Comparison of ENCODE assay signal across 8 mouse cellular contexts in the genomic region with DNA sequence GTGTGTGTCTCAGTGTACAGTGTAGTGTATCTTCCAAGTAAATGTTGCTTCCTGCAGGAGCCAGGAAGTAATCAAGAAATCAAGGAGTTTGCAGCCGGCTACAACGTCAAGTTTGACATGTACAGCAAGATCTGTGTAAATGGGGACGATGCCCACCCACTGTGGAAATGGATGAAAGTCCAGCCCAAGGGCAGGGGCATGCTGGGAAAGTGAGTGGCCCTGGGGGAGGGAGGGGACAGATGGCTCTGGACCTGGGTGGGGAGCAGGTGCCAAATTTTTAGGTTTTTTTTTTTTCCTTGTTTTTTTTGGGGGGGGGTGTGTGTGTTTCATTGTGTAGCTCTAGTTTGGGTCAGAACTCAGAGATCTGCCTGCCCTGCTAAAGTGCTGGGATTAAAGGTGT. TPM values are rescaled to one million over a fixed set of nuclear protein-coding genes. Genes with fewer than 3 reads are reported as not detected.
DNase-seq lines count a peak whose midpoint lies in the region; ATAC-seq and TF ChIP-seq lines count a peak whose summit lies in the region.
"Not testable (repeated sequence)": the region's sequence is repeated elsewhere in the genome, so short reads cannot be mapped to it uniquely, and the experiment has no call there.

No protein-coding gene starts in this region.

- TF ChIP-seq CTCF in ES-Bruce4 (IDR thresholded peaks at IDR 0.05; ENCODE audit: low read depth, low read length); cortical plate, adult 2 months (IDR thresholded peaks at IDR 0.05; ENCODE audit: extremely low read depth, insufficient read depth, low read length); spleen, adult 2 months (IDR thresholded peaks at IDR 0.05; ENCODE audit: extremely low read depth, insufficient read depth, insufficient read length, insufficient replicate concordance): not testable (repeated sequence)

- H3K9me3 ChIP-seq in ES-Bruce4 (replicated peaks; ENCODE audit: control insufficient read depth, insufficient read depth, low read length, poor library complexity, severe bottlenecking); forebrain, embryonic 15.5 days; hindbrain, embryonic 11.5 days (ENCODE audit: control insufficient read depth, low read length); kidney, embryonic 15.5 days (replicated peaks); liver, embryonic 13.5 days (replicated peaks); midbrain, embryonic 12.5 days: not testable (repeated sequence)

- TF ChIP-seq POLR2A in ES-Bruce4 (IDR thresholded peaks at IDR 0.05; ENCODE audit: insufficient read depth, low read length); cortical plate, adult 2 months (IDR thresholded peaks at IDR 0.05; ENCODE audit: extremely low read depth, insufficient read depth, low read length); spleen, adult 2 months (IDR thresholded peaks at IDR 0.05; ENCODE audit: low read depth, low read length): not testable (repeated sequence)

- peak overlapping the region; percentile 86 for H3K9ac ChIP-seq in ES-Bruce4 (ENCODE audit: low read depth, poor library complexity, severe bottlenecking)
- peak overlapping the region; percentile 84 for H3K9ac ChIP-seq in forebrain, embryonic 15.5 days (replicated peaks)
- H3K9ac ChIP-seq in hindbrain, embryonic 11.5 days (ENCODE audit: low read depth, low read length): not testable (repeated sequence)
- H3K9ac ChIP-seq in kidney, embryonic 15.5 days: peak overlapping the region; percentile 85
- H3K9ac ChIP-seq in liver, embryonic 13.5 days: peak overlapping the region; percentile 100
- peak overlapping the region; percentile 84; the same call in 1 of the 2 replicates for H3K9ac ChIP-seq in midbrain, embryonic 12.5 days (replicated peaks)

- peaks cover 20% of the 10 kb centered on the region for H3K36me3 ChIP-seq in ES-Bruce4 (ENCODE audit: control insufficient read depth, insufficient read depth, low read length, poor library complexity, severe bottlenecking)
- peaks cover 24% of the 10 kb centered on the region for H3K36me3 ChIP-seq in forebrain, embryonic 15.5 days
- H3K36me3 ChIP-seq in hindbrain, embryonic 11.5 days (ENCODE audit: control insufficient read depth, insufficient read depth, low read length): not testable (repeated sequence)
- H3K36me3 ChIP-seq in kidney, embryonic 15.5 days: peaks cover 46% of the 10 kb centered on the region
- H3K36me3 ChIP-seq in liver, embryonic 13.5 days: peaks cover 48% of the 10 kb centered on the region
- H3K36me3 ChIP-seq in midbrain, embryonic 12.5 days: peaks cover 43% of the 10 kb centered on the region
- H3K36me3 ChIP-seq in spleen, adult 2 months (ENCODE audit: control insufficient read depth, insufficient read depth, low read length): peaks cover 37% of the 10 kb centered on the region

- DNase-seq in hindbrain, embryonic 11.5 days (ENCODE audit: low spot score); liver, embryonic 13.5 days; spleen, adult 2 months (ENCODE audit: low read depth in 1 of 2, low spot score in 2 of 2): not testable (repeated sequence)

- not testable (repeated sequence) for ATAC-seq in forebrain, embryonic 15.5 days (replicated peaks); hindbrain, embryonic 11.5 days (ENCODE audit: low FRiP score); kidney, embryonic 15.5 days (replicated peaks; ENCODE audit: low FRiP score); liver, embryonic 13.5 days (ENCODE audit: low read depth); midbrain, embryonic 12.5 days (ENCODE audit: low FRiP score, low read depth)

- peak overlapping the region; percentile 93 for H3K4me3 ChIP-seq in ES-Bruce4 (ENCODE audit: low read depth, low read length)
- peak overlapping the region; percentile 75 for H3K4me3 ChIP-seq in cortical plate, adult 2 months (ENCODE audit: insufficient read depth, low read length)
- H3K4me3 ChIP-seq in forebrain, embryonic 15.5 days: peak overlapping the region; percentile 83
- H3K4me3 ChIP-seq in hindbrain, embryonic 11.5 days (ENCODE audit: low read depth, low read length): peak overlapping the region; percentile 89
- peak overlapping the region; percentile 73 for H3K4me3 ChIP-seq in kidney, embryonic 15.5 days (replicated peaks)
- H3K4me3 ChIP-seq in liver, embryonic 13.5 days (replicated peaks): peak overlapping the region; percentile 95
- peak overlapping the region; percentile 73 for H3K4me3 ChIP-seq in midbrain, embryonic 12.5 days
- H3K4me3 ChIP-seq in spleen, adult 2 months (ENCODE audit: extremely low read depth, insufficient read depth, insufficient read length): peak overlapping the region; percentile 79; the same call in 1 of the 2 replicates

- not testable (repeated sequence) for H3K27me3 ChIP-seq in ES-Bruce4 (ENCODE audit: control insufficient read depth, insufficient read depth, low read length, poor library complexity, severe bottlenecking); forebrain, embryonic 15.5 days; hindbrain, embryonic 11.5 days (ENCODE audit: control insufficient read depth, insufficient read depth, low read length); kidney, embryonic 15.5 days; liver, embryonic 13.5 days; midbrain, embryonic 12.5 days; spleen, adult 2 months (ENCODE audit: control insufficient read depth, insufficient read depth, low read length)

- not testable (repeated sequence) for H3K4me1 ChIP-seq in ES-Bruce4 (ENCODE audit: control insufficient read depth, insufficient read depth, low read length); cortical plate, adult 2 months (ENCODE audit: control insufficient read depth, insufficient read depth, low read length); hindbrain, embryonic 11.5 days (replicated peaks; ENCODE audit: control insufficient read depth, insufficient read depth, low read length)
- H3K4me1 ChIP-seq in forebrain, embryonic 15.5 days: peaks cover 22% of the 10 kb centered on the region
- H3K4me1 ChIP-seq in kidney, embryonic 15.5 days: peaks cover 54% of the 10 kb centered on the region
- H3K4me1 ChIP-seq in liver, embryonic 13.5 days (replicated peaks): peaks cover 69% of the 10 kb centered on the region
- H3K4me1 ChIP-seq in midbrain, embryonic 12.5 days: peaks cover 35% of the 10 kb centered on the region
- H3K4me1 ChIP-seq in spleen, adult 2 months (ENCODE audit: control insufficient read depth, insufficient read depth, insufficient read length): peaks cover 26% of the 10 kb centered on the region; the same call in 1 of the 2 replicates

- WGBS in forebrain, embryonic 15.5 days: 18% methylated on average over 3 of the region's 3 CpGs
- 34% methylated on average over 3 of the region's 3 CpGs for WGBS in hindbrain, embryonic 11.5 days
- 16% methylated on average over 3 of the region's 3 CpGs for WGBS in kidney, embryonic 15.5 days
- WGBS in liver, embryonic 13.5 days (ENCODE audit: insufficient replicate concordance): 17% methylated on average over 3 of the region's 3 CpGs
- WGBS in midbrain, embryonic 12.5 days: 43% methylated on average over 3 of the region's 3 CpGs
- 21% methylated on average over 3 of the region's 3 CpGs for WGBS in spleen, adult 2 months

- TF ChIP-seq EP300 in ES-Bruce4 (IDR thresholded peaks at IDR 0.05; ENCODE audit: insufficient read depth, low read depth, low read length): not testable (repeated sequence)

- not testable (repeated sequence) for H3K27ac ChIP-seq in ES-Bruce4 (ENCODE audit: insufficient read depth, low read length); cortical plate, adult 2 months (ENCODE audit: insufficient read depth, low read length); hindbrain, embryonic 11.5 days (ENCODE audit: low read depth, low read length); midbrain, embryonic 12.5 days (replicated peaks); spleen, adult 2 months (ENCODE audit: insufficient read depth, low read length)
- H3K27ac ChIP-seq in forebrain, embryonic 15.5 days (replicated peaks): peak overlapping the region; percentile 96; the same call in 1 of the 2 replicates
- H3K27ac ChIP-seq in kidney, embryonic 15.5 days: peak overlapping the region; percentile 98
- peak overlapping the region; percentile 99 for H3K27ac ChIP-seq in liver, embryonic 13.5 days

- peak overlapping the region; percentile 71 for H3K4me2 ChIP-seq in forebrain, embryonic 15.5 days (replicated peaks)
- peak overlapping the region; percentile 85 for H3K4me2 ChIP-seq in hindbrain, embryonic 11.5 days (replicated peaks; ENCODE audit: low read depth, low read length)
- H3K4me2 ChIP-seq in kidney, embryonic 15.5 days: peak overlapping the region; percentile 70
- peak overlapping the region; percentile 92 for H3K4me2 ChIP-seq in liver, embryonic 13.5 days
- H3K4me2 ChIP-seq in midbrain, embryonic 12.5 days (replicated peaks): peak overlapping the region; percentile 80

RNA-seq across cellular contexts. Expression of gene Gpx4, which starts 7.9 kb away (rescaled TPM):
- 479 and 507 TPM in 2 replicates for polyA plus RNA-seq in ES-Bruce4 (2011; ENCODE audit: insufficient read depth, insufficient read length, low read depth, missing spikeins)
- 890 and 934 TPM in 2 replicates for polyA plus RNA-seq in cortical plate, adult 2 months (2012; rRNA removed)
- polyA plus RNA-seq in forebrain, embryonic 15.5 days (2015; fragmentation: Nextera tagmentation; extraction: Ambion mirVana): 472 and 476 TPM in 2 replicates
- polyA plus RNA-seq in hindbrain, embryonic 11.5 days (2014; fragmentation: Nextera tagmentation; extraction: Ambion mirVana): 543 and 552 TPM in 2 replicates
- 581 and 603 TPM in 2 replicates for polyA plus RNA-seq in kidney, embryonic 15.5 days (2015; fragmentation: Nextera tagmentation; extraction: Ambion mirVana)
- polyA plus RNA-seq in liver, embryonic 13.5 days (2015; fragmentation: Nextera tagmentation; extraction: Ambion mirVana): 677 TPM in 2 replicates
- 483 and 524 TPM in 2 replicates for polyA plus RNA-seq in midbrain, embryonic 12.5 days (2016; fragmentation: Nextera tagmentation; extraction: Ambion mirVana)
- polyA plus RNA-seq in spleen, adult 2 months (2012; rRNA removed): 238 and 259 TPM in 2 replicates

RNA-seq across cellular contexts. Expression of gene Polr2e, which starts 15.3 kb away (rescaled TPM):
- 176 and 180 TPM in 2 replicates for polyA plus RNA-seq in ES-Bruce4 (2011; ENCODE audit: insufficient read depth, insufficient read length, low read depth, missing spikeins)
- polyA plus RNA-seq in cortical plate, adult 2 months (2012; rRNA removed): 236 and 245 TPM in 2 replicates
- polyA plus RNA-seq in forebrain, embryonic 15.5 days (2015; fragmentation: Nextera tagmentation; extraction: Ambion mirVana): 179 and 186 TPM in 2 replicates
- 215 and 222 TPM in 2 replicates for polyA plus RNA-seq in hindbrain, embryonic 11.5 days (2014; fragmentation: Nextera tagmentation; extraction: Ambion mirVana)
- polyA plus RNA-seq in kidney, embryonic 15.5 days (2015; fragmentation: Nextera tagmentation; extraction: Ambion mirVana): 235 and 243 TPM in 2 replicates
- 120 and 122 TPM in 2 replicates for polyA plus RNA-seq in liver, embryonic 13.5 days (2015; fragmentation: Nextera tagmentation; extraction: Ambion mirVana)
- polyA plus RNA-seq in midbrain, embryonic 12.5 days (2016; fragmentation: Nextera tagmentation; extraction: Ambion mirVana): 172 and 173 TPM in 2 replicates
- polyA plus RNA-seq in spleen, adult 2 months (2012; rRNA removed): 139 and 182 TPM in 2 replicates

RNA-seq across cellular contexts. Expression of gene Arhgap45, which starts 38.5 kb away (rescaled TPM):
- polyA plus RNA-seq in ES-Bruce4 (2011; ENCODE audit: insufficient read depth, insufficient read length, low read depth, missing spikeins): 6.5 and 6.9 TPM in 2 replicates
- polyA plus RNA-seq in cortical plate, adult 2 months (2012; rRNA removed): 6.6 and 7.2 TPM in 2 replicates
- polyA plus RNA-seq in forebrain, embryonic 15.5 days (2015; fragmentation: Nextera tagmentation; extraction: Ambion mirVana): 1.3 TPM in 2 replicates
- 4.1 and 4.3 TPM in 2 replicates for polyA plus RNA-seq in hindbrain, embryonic 11.5 days (2014; fragmentation: Nextera tagmentation; extraction: Ambion mirVana)
- 8.7 and 10.0 TPM in 2 replicates for polyA plus RNA-seq in kidney, embryonic 15.5 days (2015; fragmentation: Nextera tagmentation; extraction: Ambion mirVana)
- 14.3 and 14.9 TPM in 2 replicates for polyA plus RNA-seq in liver, embryonic 13.5 days (2015; fragmentation: Nextera tagmentation; extraction: Ambion mirVana)
- polyA plus RNA-seq in midbrain, embryonic 12.5 days (2016; fragmentation: Nextera tagmentation; extraction: Ambion mirVana): 4.5 and 5.6 TPM in 2 replicates
- 492 and 574 TPM in 2 replicates for polyA plus RNA-seq in spleen, adult 2 months (2012; rRNA removed)

RNA-seq across cellular contexts. Expression of gene Sbno2, which starts 50.5 kb away (rescaled TPM):
- polyA plus RNA-seq in ES-Bruce4 (2011; ENCODE audit: insufficient read depth, insufficient read length, low read depth, missing spikeins): 36.1 and 37.3 TPM in 2 replicates
- polyA plus RNA-seq in cortical plate, adult 2 months (2012; rRNA removed): 22.9 and 24.4 TPM in 2 replicates
- 13.4 TPM in 2 replicates for polyA plus RNA-seq in forebrain, embryonic 15.5 days (2015; fragmentation: Nextera tagmentation; extraction: Ambion mirVana)
- 8.0 and 9.5 TPM in 2 replicates for polyA plus RNA-seq in hindbrain, embryonic 11.5 days (2014; fragmentation: Nextera tagmentation; extraction: Ambion mirVana)
- 14.4 and 16.2 TPM in 2 replicates for polyA plus RNA-seq in kidney, embryonic 15.5 days (2015; fragmentation: Nextera tagmentation; extraction: Ambion mirVana)
- polyA plus RNA-seq in liver, embryonic 13.5 days (2015; fragmentation: Nextera tagmentation; extraction: Ambion mirVana): 9.2 and 9.9 TPM in 2 replicates
- 14.7 and 15.7 TPM in 2 replicates for polyA plus RNA-seq in midbrain, embryonic 12.5 days (2016; fragmentation: Nextera tagmentation; extraction: Ambion mirVana)
- polyA plus RNA-seq in spleen, adult 2 months (2012; rRNA removed): 95.0 and 122 TPM in 2 replicates

RNA-seq across cellular contexts. Expression of gene Abca7, which starts 58.6 kb away (rescaled TPM):
- 10.6 and 11.0 TPM in 2 replicates for polyA plus RNA-seq in ES-Bruce4 (2011; ENCODE audit: insufficient read depth, insufficient read length, low read depth, missing spikeins)
- polyA plus RNA-seq in cortical plate, adult 2 months (2012; rRNA removed): 10.9 and 11.5 TPM in 2 replicates
- polyA plus RNA-seq in forebrain, embryonic 15.5 days (2015; fragmentation: Nextera tagmentation; extraction: Ambion mirVana): 3.7 and 4.1 TPM in 2 replicates
- 2.6 TPM in 2 replicates for polyA plus RNA-seq in hindbrain, embryonic 11.5 days (2014; fragmentation: Nextera tagmentation; extraction: Ambion mirVana)
- polyA plus RNA-seq in kidney, embryonic 15.5 days (2015; fragmentation: Nextera tagmentation; extraction: Ambion mirVana): 3.9 and 4.5 TPM in 2 replicates
- 6.3 and 7.4 TPM in 2 replicates for polyA plus RNA-seq in liver, embryonic 13.5 days (2015; fragmentation: Nextera tagmentation; extraction: Ambion mirVana)
- 7.6 and 8.5 TPM in 2 replicates for polyA plus RNA-seq in midbrain, embryonic 12.5 days (2016; fragmentation: Nextera tagmentation; extraction: Ambion mirVana)
- polyA plus RNA-seq in spleen, adult 2 months (2012; rRNA removed): 50.4 and 64.5 TPM in 2 replicates

Comparison
In these comparisons a context has a peak if more than half of its experiments do, and no peak if none do; other contexts are left out.
1. RNA of gene Arhgap45, which starts 38.5 kb away (polyA plus RNA-seq): 492 to 574 TPM in spleen, adult 2 months; 14.3 to 14.9 TPM in liver, embryonic 13.5 days, 8.7 to 10.0 TPM in kidney, embryonic 15.5 days, 6.6 to 7.2 TPM in cortical plate, adult 2 months, 6.5 to 6.9 TPM in ES-Bruce4, 4.5 to 5.6 TPM in midbrain, embryonic 12.5 days, 4.1 to 4.3 TPM in hindbrain, embryonic 11.5 days and 1.3 TPM in forebrain, embryonic 15.5 days; every median in the first group is over 10 times any median in the second.
2. Peak in every context shown above with its lines, with median percentiles within 50 percentile points of each other: H3K4me3 ChIP-seq and H3K4me2 ChIP-seq.